Mouse (Mus musculus) megakaryocyte, embryonic 14.5 days (primary cell): ENCODE measurements at regions not wholly inside any gene's neighbourhood (a gene's known extent, or its start where the extent isn't known, plus 50 kb on each side); places are given as distances from the start of the nearest gene placed in this dataset.

Experiments
- FLI1 ChIP-seq: IDR thresholded peaks from 2 replicates; pipeline ENCODE4 v1.6.1; 2012; ENCODE audit warnings: low read length, inconsistent platforms, mixed read lengths
- GATA1 ChIP-seq: IDR thresholded peaks from 3 replicates; pipeline ENCODE4 v1.6.1; 2012; ENCODE audit warnings: mixed read lengths, low read length, inconsistent platforms, borderline replicate concordance

GRCm38 (mm10) chr13:73034065-73034831 is 226.0 kb upstream of the Irx4 start:
- TF ChIP-seq FLI1 (no peak), GATA1 (no peak)
